Mouse (Mus musculus) heart, adult 8-10 months (tissue): ENCODE measurements around the gene Fam198b. TPM values are rescaled to one million over a fixed set of nuclear protein-coding genes. Genes with fewer than 3 reads are reported as not detected.

Experiments used
- DNase-seq: peaks from one replicate; pipeline ENCODE4 v3.0.0; 2022; ENCODE audit warnings: low spot score
- total RNA-seq, 4 experiments: library from RNA; stranded (reverse); gene quantifications; 2 replicates each; pipeline ENCODE4 v1.2.4; 2022

Fam198b gene
- total RNA-seq, 4 experiments from 2014 or later, result 10.0 to 15.6 (median 15.2) TPM

DNA sequence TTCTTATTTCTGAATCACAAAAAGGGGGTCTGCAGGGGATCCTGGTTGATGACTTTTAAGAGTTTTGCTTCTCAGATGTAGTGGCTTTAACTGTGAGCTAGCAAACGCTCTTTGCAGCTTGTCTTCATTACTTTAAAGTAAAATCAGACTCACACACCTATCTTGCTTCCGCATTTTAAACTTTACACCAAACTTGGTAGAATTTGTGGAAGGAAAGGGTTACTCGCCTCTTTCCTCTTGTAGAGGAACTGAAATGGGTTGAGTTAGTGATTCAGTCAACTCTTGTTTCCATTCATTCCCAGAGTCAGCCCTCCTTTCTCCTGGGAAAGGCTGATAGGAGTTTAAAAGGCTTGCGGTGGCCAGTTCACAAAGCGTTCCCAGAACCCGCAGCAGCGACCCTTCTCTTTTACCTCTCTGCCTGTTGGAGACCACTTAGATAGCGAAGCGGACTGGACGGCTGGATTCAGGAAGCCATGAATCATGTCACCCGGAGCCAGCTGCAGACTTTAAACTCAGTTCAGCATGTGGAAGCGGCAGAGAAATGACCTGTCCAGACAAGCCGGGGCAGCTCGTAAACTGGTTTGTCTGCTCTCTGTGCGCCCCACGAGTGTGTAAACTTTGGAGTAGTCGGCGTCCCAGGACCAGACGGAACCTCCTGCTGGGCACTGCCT is 1.5 kb downstream of the Fam198b start:
- DNase-seq, result peak; percentile 46

- DNase-seq, result peak; percentile 81
Observed at GRCm38 (mm10) chr3:79886357-79887091, 2.2 kb downstream of the Fam198b start.

GRCm38 (mm10) chr3:79887161-79887855 is 3.0 kb downstream of the Fam198b start:
- no peak for DNase-seq

GRCm38 (mm10) chr3:79887966-79888365 is 3.6 kb downstream of the Fam198b start:
- no peak for DNase-seq

DNA sequence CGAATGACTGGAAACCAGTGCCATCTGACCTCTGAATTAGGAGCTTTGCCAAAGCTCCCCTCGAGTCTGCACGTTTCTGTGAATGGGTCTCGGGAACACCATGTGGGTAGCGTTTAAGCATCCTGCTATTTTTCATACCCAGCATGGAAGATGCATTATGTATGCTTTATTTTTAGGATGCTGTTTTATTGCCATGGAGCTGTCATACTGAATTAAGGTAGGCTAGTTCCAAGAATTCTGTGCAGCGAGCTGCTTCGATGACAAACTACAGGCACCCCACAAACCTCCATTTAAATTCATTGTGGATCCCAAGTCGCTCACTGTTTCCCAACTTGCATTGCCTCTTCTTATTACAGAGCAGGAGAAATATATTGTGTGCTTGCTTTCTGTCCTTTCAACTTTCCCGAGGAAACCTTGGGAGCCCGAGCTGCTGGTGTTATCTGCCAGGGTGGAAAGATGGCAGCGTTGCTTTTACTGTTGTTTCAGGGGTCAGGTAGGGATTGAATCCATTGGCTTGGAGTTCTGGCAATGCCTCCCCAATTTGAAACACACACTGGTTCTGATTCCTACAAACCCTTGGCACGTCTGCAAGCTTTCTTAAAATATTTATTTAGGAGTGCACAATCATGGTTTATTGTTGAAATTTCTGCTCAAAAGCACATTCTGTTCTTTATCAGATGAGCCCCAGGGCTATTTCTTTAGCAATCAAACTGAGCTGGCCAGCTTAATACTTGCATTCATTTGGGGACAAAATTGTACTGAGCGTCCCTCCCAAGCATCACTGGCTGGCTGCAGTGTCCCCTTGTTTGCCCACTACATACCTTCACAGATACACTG is 13.4 kb downstream of the Fam198b start:
- no peak for DNase-seq

GRCm38 (mm10) chr3:79898514-79898913 is 14.2 kb downstream of the Fam198b start:
- no peak for DNase-seq

- no peak for DNase-seq
Observed at GRCm38 (mm10) chr3:79899906-79900305, 15.6 kb downstream of the Fam198b start.

- DNase-seq, result no peak
Observed at GRCm38 (mm10) chr3:79900502-79900901, 16.2 kb downstream of the Fam198b start.

- DNase-seq, result no peak
Observed at GRCm38 (mm10) chr3:79901321-79901720, 17.0 kb downstream of the Fam198b start.

DNA sequence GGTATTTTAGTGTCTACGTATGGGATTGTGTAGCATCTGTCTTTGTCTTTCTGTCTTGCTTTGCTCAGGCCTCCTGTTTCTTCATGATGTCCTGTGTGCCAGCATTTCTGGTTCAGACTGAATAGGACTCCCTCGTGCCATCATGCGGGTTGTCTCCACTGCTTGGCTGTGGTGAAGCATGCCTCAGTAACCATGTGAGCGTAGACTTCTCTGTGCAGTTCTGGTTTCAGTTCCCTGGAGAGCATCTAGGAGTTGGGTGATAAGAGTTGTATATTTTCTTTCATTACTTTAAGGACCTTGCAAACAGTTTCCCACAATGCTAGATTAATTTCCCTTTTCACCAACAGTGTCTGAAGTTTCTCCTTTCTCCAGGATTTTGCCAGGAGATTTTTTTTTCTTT is 17.4 kb downstream of the Fam198b start:
- DNase-seq, result no peak

GRCm38 (mm10) chr3:79903803-79904202 is 19.5 kb downstream of the Fam198b start:
- no peak for DNase-seq

- DNase-seq, result no peak
Observed at GRCm38 (mm10) chr3:79904238-79904757, 20.0 kb downstream of the Fam198b start.

- DNase-seq, result no peak
Observed at GRCm38 (mm10) chr3:79905397-79905796, 21.1 kb downstream of the Fam198b start.

DNA sequence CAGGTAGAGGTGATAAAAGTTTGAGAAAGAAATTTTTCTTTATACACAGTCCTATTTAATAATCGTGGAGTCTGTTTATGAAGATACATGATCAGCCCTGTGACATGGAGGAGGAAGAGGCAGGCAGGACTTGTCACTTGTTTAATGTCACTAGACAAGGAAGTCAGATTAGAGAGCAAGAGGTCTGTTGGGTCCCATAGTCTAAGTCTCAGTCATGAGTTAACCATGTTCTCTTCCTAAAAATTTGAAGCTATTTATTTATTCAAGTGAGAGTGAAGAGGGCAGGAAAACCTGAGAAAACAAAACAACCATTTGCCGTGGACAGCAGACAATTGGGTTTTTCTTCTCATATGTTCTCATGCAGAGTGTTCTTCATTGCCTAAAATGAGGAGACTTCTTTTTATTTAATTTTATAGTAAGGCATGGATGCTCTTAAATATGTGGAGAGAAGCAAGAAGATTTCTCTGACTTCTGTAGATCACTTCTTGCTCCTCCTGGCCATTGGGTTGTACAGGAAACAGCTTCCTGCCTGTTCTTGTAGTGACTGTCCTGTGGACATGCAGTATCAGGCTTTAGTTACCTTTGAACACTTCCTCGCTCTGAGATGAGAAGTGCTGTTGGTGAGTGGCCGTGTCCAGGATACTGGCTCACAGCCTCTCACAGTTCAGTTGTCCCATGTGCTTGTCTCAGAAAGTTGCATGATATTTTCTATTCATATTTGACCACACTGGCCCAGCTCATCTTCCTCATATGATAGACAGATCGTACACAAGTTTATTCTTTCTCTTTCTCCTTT is 22.1 kb downstream of the Fam198b start:
- DNase-seq, result no peak

- peak; percentile 42 for DNase-seq
Observed at GRCm38 (mm10) chr3:79907223-79907622, 22.9 kb downstream of the Fam198b start.

GRCm38 (mm10) chr3:79910375-79911141 is 26.2 kb downstream of the Fam198b start:
- DNase-seq, result no peak

DNA sequence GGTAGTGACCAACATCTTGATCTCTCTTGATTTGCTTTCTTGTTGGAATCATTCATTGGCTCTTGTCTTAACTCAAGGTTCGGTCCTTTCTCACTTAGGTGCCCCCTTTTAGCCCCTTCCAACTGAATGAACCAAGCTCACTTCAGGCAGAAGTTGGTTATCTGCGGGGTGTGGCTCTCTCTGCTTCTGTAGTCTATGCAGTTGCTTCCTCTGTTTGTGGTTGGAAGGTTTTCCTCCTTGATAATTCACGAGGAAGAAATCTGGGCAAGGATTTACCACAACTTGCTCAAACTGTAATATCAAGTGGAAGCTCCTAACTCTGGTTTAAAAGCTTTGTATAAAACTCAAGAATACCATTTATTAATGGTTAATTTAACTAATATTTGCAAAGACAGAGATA is 26.8 kb downstream of the Fam198b start:
- no peak for DNase-seq

DNA sequence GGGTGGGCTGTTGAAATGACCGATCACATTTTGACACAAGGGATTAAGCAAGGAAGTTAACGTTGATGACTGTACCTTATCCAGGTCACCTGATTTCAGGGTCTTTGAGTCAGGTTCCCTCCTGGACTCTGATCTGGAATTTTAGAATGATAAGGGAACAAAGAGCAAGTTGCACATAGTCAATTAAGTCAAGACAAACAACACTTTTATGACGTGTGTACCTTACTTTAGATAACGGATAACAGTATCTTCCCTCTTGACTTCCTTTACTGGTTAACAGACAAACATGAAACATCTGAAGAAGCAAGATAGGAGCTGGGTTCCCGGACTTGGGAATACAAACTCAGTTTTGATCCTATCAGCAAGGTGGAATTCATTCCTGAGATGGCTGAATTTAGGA is 29.7 kb downstream of the Fam198b start:
- no peak for DNase-seq

DNA sequence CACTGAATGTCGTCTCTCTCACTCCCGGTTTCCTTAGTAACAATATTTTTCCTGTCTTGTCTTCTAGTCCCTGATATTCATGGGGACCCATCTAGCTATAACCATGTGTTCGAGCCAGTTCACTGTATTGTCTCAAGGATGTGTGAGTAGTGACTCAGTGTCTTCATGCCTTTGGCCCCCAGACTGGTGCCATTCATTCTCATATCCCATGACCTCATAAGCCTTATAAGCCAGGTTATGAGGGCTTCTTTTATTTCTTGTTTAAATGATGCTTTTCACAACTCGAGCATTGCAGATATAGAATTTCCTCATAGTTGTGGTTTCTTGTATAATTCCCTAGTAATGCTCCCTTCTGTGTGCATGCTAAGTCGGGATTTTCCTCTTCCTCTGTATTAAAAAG is 31.9 kb downstream of the Fam198b start:
- DNase-seq, result no peak

DNA sequence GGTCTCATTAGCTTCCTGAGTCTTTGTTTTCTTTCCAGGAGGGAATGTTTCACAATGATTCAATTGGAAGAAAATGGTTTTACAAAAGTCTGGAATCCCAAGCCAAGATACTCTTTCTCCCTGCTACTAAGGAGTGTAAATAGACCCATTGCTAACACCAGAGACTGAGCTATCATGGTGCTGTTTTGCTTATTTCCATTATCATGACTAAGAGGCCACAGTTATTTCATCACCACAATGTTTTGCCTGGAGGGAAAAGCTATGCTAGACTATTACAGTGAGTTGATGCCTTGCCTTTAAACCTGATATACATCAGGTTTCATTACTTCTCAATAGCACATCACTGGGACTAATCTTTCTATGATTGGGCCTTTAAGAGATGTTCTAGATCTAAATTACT is 34.4 kb downstream of the Fam198b start:
- DNase-seq, result no peak
